Mouse (Mus musculus): ENCODE measurements around the gene Ascl5. TPM values are rescaled to one million over a fixed set of nuclear protein-coding genes. Genes with fewer than 3 reads are reported as not detected.

Gene Ascl5
- total RNA-seq, 1 experiment from 2014 or later = not detected

- no peak for ATAC-seq (replicated peaks in 1 of 2; ENCODE audit: insufficient read depth in 1 of 2, low FRiP score in 2 of 2, low TSS enrichment in 1 of 2, low read depth in 1 of 2, poor library complexity in 2 of 2, severe bottlenecking in 2 of 2)
These were observed 39.0 kb downstream of the Ascl5 start for GRCm38 (mm10) chr1:136089368-136090165.

DNA sequence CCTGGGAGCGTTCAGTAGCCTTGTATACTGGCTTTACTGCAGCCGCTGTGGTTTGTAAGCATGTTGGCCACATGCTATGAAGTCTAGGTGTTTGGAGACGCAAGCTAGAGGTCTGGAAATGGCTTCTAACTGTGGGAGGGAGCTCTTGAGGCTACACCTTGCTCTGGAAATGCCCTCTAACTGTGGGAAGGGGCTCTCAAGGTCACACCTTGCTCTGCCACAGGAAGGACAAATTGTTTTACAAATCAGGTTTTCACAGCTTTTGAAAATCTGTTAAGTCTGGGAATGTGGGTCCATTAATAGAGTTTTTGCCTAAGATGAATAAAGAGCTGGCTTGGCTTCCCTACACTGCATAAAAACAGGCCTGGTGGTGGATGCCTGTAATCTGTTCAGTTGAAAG, 43.1 kb downstream of the Ascl5 start:
- no peak for ATAC-seq (replicated peaks in 1 of 2; ENCODE audit: insufficient read depth in 1 of 2, low FRiP score in 2 of 2, low TSS enrichment in 1 of 2, low read depth in 1 of 2, poor library complexity in 2 of 2, severe bottlenecking in 2 of 2)

- ATAC-seq (replicated peaks in 1 of 2; ENCODE audit: insufficient read depth in 1 of 2, low FRiP score in 2 of 2, low TSS enrichment in 1 of 2, low read depth in 1 of 2, poor library complexity in 2 of 2, severe bottlenecking in 2 of 2) = no peak
These were observed 44.2 kb downstream of the Ascl5 start for GRCm38 (mm10) chr1:136094807-136095206.

Other genes with a start within 250 kb of the Ascl5 start
- gene Lad1, start 232.2 kb upstream of the Ascl5 start, total RNA-seq (2017) = not detected in 2 replicates
- gene Tnnt2, start 214.4 kb upstream of the Ascl5 start, total RNA-seq (2017) = not detected in 2 replicates
- gene Pkp1, start 131.6 kb upstream of the Ascl5 start, total RNA-seq (2017) = not detected in 2 replicates
- gene Igfn1, start 44.5 kb upstream of the Ascl5 start, total RNA-seq (2017) = not detected in 2 replicates
- 17.3 and 33.3 TPM in 2 replicates for gene Tmem9, start 42.7 kb upstream of the Ascl5 start, total RNA-seq (2017)
- gene Cacna1s, start 1.9 kb downstream of the Ascl5 start, total RNA-seq (2017) = 1.6 TPM in 1 of 2 replicates, not detected in the other
- gene Kif21b, start 80.6 kb downstream of the Ascl5 start, total RNA-seq (2017) = 19.9 and 26.1 TPM in 2 replicates
- gene Mroh3, start 162.0 kb downstream of the Ascl5 start, total RNA-seq (2017) = not detected in 2 replicates
- gene Inava, start 183.5 kb downstream of the Ascl5 start, total RNA-seq (2017) = 1.2 TPM in 1 of 2 replicates, not detected in the other
- gene Gpr25, start 210.1 kb downstream of the Ascl5 start, total RNA-seq (2017) = not detected in 2 replicates

Measured in hematopoietic stem cell, adult 5-6 weeks (primary cell).